Mouse (Mus musculus): Measurements from ENCODE around the gene Atf5. TPM values are rescaled to one million over a fixed set of nuclear protein-coding genes. Genes with fewer than 3 reads are reported as not detected.

Gene Atf5
- total and polyA plus RNA-seq, 3 experiments, result 13.4 to 82.3 (median 71.1) TPM

DNA sequence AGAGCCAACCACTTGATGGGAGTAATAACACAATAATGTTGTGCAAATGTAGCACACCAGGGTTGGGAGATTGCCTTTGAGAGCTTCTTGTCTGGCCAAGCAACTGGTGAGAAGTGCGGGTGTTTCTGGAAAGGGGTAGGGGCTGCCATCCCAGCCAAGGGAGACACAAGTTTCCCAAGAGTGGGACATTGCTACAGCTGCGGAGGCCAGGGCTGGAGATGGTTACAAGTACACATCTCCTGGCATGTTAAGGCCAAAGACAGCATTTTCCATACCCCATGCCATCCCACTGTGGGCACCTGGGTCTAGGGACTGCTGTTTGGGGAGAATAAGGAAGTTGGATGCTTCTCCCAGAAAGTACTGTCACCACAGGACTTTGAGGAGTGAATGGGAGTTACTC lies 36.6 kb upstream of the Atf5 start:
- no peak overlapping the region for H3K27ac ChIP-seq (ENCODE audit: insufficient read depth, low read depth)
- dilution Hi-C loops (cut with MboI; ENCODE audit: extremely low pct_ligation_motif_present, extremely low pct_unique_long_range_greater_than_20kb, low sequenced_read_pairs), result no loop called here

DNA sequence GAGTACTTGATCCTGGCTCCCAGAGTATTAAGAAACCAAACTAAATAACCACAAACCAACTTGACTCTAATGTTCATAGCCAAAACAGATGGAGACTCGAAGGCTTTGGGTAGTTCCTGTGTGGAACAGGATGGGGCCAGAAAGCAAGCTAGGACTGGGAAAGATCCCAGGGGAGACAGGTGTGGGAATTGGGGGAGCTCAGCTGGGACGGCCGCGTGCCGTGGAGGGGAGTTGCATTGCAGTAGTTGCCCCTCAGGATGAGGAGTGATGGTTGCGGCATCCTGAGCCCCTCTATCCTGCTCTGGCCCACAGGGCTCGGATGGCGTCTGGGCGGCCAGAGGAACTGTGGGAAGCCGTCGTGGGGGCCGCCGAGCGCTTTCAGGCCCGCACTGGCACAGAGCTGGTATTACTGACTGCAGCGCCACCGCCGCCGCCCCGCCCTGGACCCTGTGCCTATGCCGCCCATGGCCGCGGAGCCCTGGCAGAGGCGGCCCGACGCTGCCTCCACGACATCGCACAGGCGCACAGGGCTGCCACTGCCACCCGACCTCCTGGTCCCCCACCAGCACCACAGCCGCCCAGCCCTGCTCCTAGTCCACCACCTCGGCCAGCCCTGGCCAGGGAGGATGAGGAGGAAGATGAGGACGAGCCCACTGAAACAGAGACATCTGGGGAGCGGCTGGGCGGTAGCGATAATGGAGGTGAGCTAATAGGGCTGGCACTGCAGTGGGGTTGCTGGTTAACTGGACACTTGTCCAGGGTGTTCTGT lies 36.0 kb upstream of the Atf5 start:
- Histone ChIP-seq H3K9ac (ENCODE audit: insufficient read depth, low read depth) (no peak overlapping the region), H3K27me3 (replicated peaks) (no peaks in the 10 kb centered on the region), H3K4me3 (replicated peaks in 1 of 3; ENCODE audit: low read depth in 2 of 3, low read length in 2 of 3, poor library complexity in 1 of 3) (no peak overlapping the region), H3K4me1 (ENCODE audit: control insufficient read depth in 1 of 2, insufficient read depth in 2 of 2) (peaks cover 18 to 51% of the 10 kb centered on the region in 2 experiments), H3K36me3 (replicated peaks in 1 of 2; ENCODE audit: control insufficient read depth in 1 of 2, insufficient read depth in 1 of 2, low read length in 1 of 2) (peaks cover 8 to 27% of the 10 kb centered on the region in 2 experiments), H3K4me2 (ENCODE audit: insufficient read depth, low read depth, poor library complexity, severe bottlenecking) (no peak overlapping the region), H3K9me3 (replicated peaks; ENCODE audit: low read length) (no peaks in the 10 kb centered on the region), H3K79me2 (replicated peaks; ENCODE audit: control insufficient read depth, extremely low read depth, insufficient read depth, poor library complexity, severe bottlenecking) (peaks cover 28% of the 10 kb centered on the region), H3K27ac (ENCODE audit: insufficient read depth, low read depth) (no peak overlapping the region)
- no peak for DNase-seq (ENCODE audit: extremely low read depth)
- no peak for TF ChIP-seq HCFC1 (IDR thresholded peaks at IDR 0.05; ENCODE audit: low read depth, low read length)
- TF ChIP-seq RAD21 (IDR thresholded peaks at IDR 0.05; ENCODE audit: low read depth, low read length), result no peak
- no peak for TF ChIP-seq IRF4 (IDR thresholded peaks at IDR 0.05; ENCODE audit: low read depth, low read length)
- TF ChIP-seq POLR2AphosphoS2 (IDR thresholded peaks at IDR 0.05; ENCODE audit: low read depth, low read length), result no peak
- no peak for TF ChIP-seq EP300 (IDR thresholded peaks at IDR 0.05; ENCODE audit: low read length)
- in situ Hi-C loops (cut with MboI; ENCODE audit: low pct_ligation_motif_present, low pct_unique_long_range_greater_than_20kb, low sequenced_read_pairs), result loop anchor here (10.0 kb wide), 1 partner anchor 102 kb away; no protein-coding TSS in a partner anchor
- dilution Hi-C loops (cut with MboI; ENCODE audit: extremely low pct_ligation_motif_present, extremely low pct_unique_long_range_greater_than_20kb, low sequenced_read_pairs), result no loop called here

More for the DNA sequence above, 36.6 kb upstream of the Atf5 start:
- Histone ChIP-seq H3K9ac (ENCODE audit: insufficient read depth, low read depth) (no peak overlapping the region), H3K4me2 (ENCODE audit: insufficient read depth, low read depth, poor library complexity, severe bottlenecking) (no peak overlapping the region), H3K79me2 (replicated peaks; ENCODE audit: control insufficient read depth, extremely low read depth, insufficient read depth, poor library complexity, severe bottlenecking) (peaks cover 23% of the 10 kb centered on the region), H3K4me3 (replicated peaks in 1 of 3; ENCODE audit: low read depth in 2 of 3, low read length in 2 of 3, poor library complexity in 1 of 3) (no peak overlapping the region), H3K4me1 (ENCODE audit: control insufficient read depth in 1 of 2, insufficient read depth in 2 of 2) (peaks cover 18 to 50% of the 10 kb centered on the region in 2 experiments), H3K27me3 (replicated peaks) (no peaks in the 10 kb centered on the region), H3K36me3 (replicated peaks in 1 of 2; ENCODE audit: control insufficient read depth in 1 of 2, insufficient read depth in 1 of 2, low read length in 1 of 2) (peaks cover 8 to 24% of the 10 kb centered on the region in 2 experiments), H3K9me3 (replicated peaks; ENCODE audit: low read length) (no peaks in the 10 kb centered on the region)
- TF ChIP-seq UBTF (IDR thresholded peaks at IDR 0.05; ENCODE audit: low read depth, low read length) (no peak), POLR2AphosphoS2 (IDR thresholded peaks at IDR 0.05; ENCODE audit: low read depth, low read length) (peak; percentile 21; the same call in 1 of the 2 replicates)
- in situ Hi-C loops (cut with MboI; ENCODE audit: low pct_ligation_motif_present, low pct_unique_long_range_greater_than_20kb, low sequenced_read_pairs), result loop anchor here (10.0 kb wide), 1 partner anchor 102 kb away; no protein-coding TSS in a partner anchor
- DNase-seq (ENCODE audit: extremely low read depth), result no peak

DNA sequence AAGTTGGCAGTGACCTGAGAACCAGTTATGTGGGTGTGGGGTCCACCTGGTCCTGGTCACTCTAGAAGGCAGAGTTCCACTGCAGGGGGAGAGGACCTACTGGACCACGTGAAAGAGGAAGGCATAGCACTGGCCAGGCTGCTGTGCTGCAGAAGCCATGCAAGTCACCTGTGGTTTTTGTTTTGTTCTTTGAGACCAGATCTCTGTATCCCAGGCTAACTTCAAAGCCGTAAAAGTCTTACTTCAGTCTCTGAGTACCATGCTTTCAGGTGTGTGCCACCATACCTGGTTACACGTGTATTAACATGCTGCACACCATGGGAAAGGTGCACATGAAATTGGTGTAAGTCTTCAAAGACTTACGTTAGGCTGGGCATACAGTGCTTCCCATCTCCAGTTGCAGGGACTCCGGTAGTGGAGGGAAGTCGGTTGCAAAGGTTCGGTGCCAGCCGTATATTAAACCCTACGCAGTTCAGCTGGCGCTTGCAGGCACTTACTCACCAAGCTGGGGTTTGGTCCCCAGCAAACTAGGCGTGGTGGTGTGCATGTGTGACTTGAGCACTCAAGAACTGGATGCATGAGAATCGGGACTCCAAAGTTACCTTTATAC lies 35.3 kb upstream of the Atf5 start:
- dilution Hi-C loops (cut with MboI; ENCODE audit: extremely low pct_ligation_motif_present, extremely low pct_unique_long_range_greater_than_20kb, low sequenced_read_pairs), result no loop called here
- DNase-seq (ENCODE audit: extremely low read depth), result no peak
- in situ Hi-C loops (cut with MboI; ENCODE audit: low pct_ligation_motif_present, low pct_unique_long_range_greater_than_20kb, low sequenced_read_pairs), result loop anchor here (10.0 kb wide), 1 partner anchor 103 kb away; no protein-coding TSS in a partner anchor
- Histone ChIP-seq H3K9ac (ENCODE audit: insufficient read depth, low read depth) (no peak overlapping the region), H3K36me3 (replicated peaks in 1 of 2; ENCODE audit: control insufficient read depth in 1 of 2, insufficient read depth in 1 of 2, low read length in 1 of 2) (peaks cover 11 to 31% of the 10 kb centered on the region in 2 experiments), H3K4me1 (ENCODE audit: control insufficient read depth in 1 of 2, insufficient read depth in 2 of 2) (peaks cover 18 to 56% of the 10 kb centered on the region in 2 experiments), H3K4me3 (replicated peaks in 1 of 3; ENCODE audit: low read depth in 2 of 3, low read length in 2 of 3, poor library complexity in 1 of 3) (no peak overlapping the region), H3K4me2 (ENCODE audit: insufficient read depth, low read depth, poor library complexity, severe bottlenecking) (no peak overlapping the region), H3K79me2 (replicated peaks; ENCODE audit: control insufficient read depth, extremely low read depth, insufficient read depth, poor library complexity, severe bottlenecking) (peaks cover 28% of the 10 kb centered on the region), H3K27ac (ENCODE audit: insufficient read depth, low read depth) (no peak overlapping the region), H3K9me3 (replicated peaks; ENCODE audit: low read length) (no peaks in the 10 kb centered on the region), H3K27me3 (replicated peaks) (no peaks in the 10 kb centered on the region)
- TF ChIP-seq TBP (conservative IDR thresholded peaks at IDR 0.05; ENCODE audit: low read depth, low read length) (no peak), USF1 (IDR thresholded peaks at IDR 0.05; ENCODE audit: low read depth, low read length) (no peak), RCOR1 (conservative IDR thresholded peaks at IDR 0.05; ENCODE audit: low read depth, low read length) (no peak)

Data from CH12.LX (cell line).